Mouse (Mus musculus): ENCODE measurements around the gene Asz1.

The Asz1 gene

DNA sequence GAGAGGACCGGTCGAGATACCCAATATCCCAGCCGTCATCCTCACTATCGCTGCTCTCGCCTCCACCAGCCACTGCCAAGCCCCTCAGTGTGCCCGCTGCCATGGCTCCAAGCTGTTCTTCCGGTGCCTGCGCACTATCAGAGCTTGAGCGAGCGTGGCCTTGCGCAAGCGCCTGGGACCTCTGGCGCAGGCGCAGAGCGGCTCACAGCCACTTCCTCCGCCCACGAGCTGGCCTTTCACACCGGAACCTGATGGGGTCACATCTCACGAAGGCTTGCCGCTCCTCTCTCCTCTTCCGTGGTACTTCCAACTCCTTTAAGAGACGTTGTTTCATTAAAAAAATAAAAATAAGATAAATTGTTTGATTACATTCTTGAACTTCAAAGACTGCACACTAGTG is at the start of gene Asz1:
Gene Asz1 (minus strand): TSS at position 128 of the 400 bp plus-strand sequence.
- 94% methylated on average over 22 of the region's 22 CpGs for WGBS

DNA sequence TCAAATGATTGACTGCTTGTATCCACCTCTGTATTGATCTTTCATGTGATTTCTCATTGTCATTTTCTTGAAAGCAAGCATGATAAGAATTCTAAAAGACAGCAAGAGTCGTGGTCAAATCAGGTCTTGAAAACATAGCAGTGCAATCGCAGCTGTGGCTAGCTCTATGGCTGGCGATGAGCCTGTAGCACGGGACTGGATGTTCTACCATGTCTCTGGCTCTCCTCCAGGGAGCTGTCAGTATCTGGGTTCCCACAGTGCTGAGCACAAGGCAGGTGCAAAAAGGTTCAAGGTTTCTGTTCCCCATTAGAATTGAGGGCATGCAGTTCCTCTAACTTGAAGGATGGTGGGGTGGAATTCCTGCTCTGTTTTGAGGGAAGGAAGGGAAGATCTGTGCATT is 44.2 kb upstream of the Asz1 start:
- 55% methylated on average over 4 of the region's 4 CpGs for WGBS

DNA sequence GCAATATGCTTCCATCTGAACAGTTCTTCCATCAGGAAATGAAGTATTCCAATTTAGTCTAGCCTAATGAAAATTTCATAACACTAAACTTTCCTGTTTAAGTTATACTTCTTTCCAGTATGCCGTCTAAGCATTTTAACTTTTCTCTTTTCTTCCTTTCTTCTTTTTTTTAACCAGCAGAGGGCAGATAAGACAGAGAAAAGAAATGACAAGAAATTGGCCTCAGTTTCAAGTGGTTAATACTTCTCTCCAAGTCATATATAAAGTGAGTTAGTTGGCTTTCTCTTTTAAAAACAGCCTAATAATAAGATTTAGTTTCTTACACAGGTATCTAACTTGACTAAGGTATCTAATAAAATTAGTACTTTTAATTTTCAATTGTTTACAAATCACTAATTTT is 26.4 kb upstream of the Asz1 start:
- WGBS = 22% methylated on average over 1 of the region's 1 CpGs

- 74% methylated on average over 4 of the region's 4 CpGs for WGBS
Observed at GRCm38 (mm10) chr6:18128059-18128458, 19.2 kb upstream of the Asz1 start.

DNA sequence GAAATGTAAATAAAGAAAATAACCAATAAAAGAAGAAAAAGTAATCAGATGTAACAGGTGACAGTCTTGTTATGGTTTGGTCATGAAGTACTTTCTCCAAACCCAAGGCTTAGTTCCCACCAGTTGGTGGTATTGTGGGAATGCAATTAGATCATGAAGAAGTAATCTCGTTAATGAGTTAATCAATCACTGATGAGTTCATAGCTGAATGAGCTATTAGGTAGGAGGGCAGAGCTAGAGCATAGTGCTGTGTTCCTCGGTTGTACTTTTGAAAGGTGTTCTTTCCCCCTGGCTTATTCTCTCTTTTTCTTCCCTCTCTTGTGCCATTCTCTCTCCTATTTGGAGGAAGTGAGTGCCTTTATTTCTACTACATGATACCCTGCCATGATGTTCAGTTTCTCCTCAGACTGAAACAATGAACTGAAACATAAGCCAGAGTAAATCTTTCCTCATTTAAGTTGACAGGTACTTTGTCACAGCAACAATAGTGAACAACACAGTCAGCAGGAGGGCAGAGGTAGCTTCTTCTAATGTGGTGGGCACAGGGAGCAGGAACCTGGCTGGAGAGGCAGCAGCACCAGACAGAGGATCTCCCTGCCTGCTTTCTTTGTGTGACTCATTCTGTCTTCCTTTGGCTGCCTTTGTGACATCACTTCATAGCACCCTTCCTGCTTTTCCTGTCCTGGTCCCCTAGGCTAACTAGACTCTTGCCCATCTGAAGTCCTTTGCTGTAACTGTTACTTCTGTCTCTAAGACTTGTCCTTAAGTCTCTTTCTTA is 18.5 kb upstream of the Asz1 start:
- WGBS = 60% methylated on average over 2 of the region's 2 CpGs

GRCm38 (mm10) chr6:18096861-18097260 is 12.0 kb downstream of the Asz1 start:
- 90% methylated on average over 1 of the region's 1 CpGs for WGBS

DNA sequence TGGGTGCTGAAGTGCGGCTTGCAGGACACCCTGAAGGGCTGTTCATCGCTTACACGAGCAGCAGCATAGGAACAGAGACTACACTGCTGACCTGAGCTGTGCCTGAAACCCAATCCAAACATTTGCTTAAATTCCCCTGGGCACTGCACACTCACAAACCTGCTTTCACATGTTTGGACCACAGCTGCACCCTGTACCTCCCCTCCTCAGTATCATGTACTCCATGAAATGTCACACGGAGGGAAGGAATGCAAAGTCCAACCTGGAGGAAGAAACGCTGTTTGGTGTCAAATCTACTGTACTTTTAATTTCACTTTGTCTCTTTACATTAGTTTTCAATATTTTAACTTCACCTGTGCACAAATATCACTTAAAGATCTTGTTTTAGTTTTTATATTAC is 19.8 kb downstream of the Asz1 start:
- WGBS = 94% methylated on average over 5 of the region's 5 CpGs

- WGBS = 59% methylated on average over 5 of the region's 5 CpGs
Observed at GRCm38 (mm10) chr6:18087160-18087804, 21.6 kb downstream of the Asz1 start.

DNA sequence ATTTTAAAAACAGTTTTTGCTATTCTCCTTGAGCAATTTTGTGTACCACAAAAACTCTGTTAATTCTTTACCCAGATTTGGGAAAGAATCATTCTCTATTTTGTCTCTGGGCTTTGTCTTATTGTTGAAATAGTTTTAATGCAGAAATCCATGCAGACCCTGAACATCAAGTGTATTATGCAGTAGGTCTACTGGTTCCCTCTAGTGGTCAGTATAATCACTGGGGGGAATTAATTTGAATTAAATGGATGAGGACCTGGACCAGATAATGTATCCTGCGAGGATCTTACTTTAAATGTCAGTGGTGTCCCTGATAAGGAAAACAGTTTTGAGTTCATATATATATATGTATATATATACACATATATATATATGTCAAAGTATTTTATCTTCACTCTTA is 30.2 kb downstream of the Asz1 start:
- WGBS = 33% methylated on average over 1 of the region's 1 CpGs

DNA sequence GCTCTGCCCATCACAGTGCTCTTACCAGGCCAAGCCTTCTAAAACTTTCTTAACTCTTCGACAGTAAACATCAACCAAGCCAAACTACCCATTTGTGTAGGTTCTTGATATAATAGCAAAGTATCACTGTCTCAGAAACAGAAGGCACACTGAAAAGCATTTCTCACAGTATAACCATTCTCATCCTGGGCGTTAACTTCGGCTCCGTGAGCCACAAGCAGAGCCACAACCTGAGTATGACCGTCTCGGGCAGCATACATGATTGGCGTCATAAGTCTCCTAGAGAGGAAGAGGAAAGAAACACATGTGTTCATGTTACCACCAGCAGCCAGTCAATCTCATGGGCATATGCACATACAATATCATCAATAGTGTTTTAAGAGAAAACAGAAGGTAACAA is 31.9 kb downstream of the Asz1 start:
- 95% methylated on average over 7 of the region's 7 CpGs for WGBS

GRCm38 (mm10) chr6:18076577-18076976 is 32.3 kb downstream of the Asz1 start:
- WGBS = 73% methylated on average over 5 of the region's 5 CpGs

GRCm38 (mm10) chr6:18057899-18058298 is 51.0 kb downstream of the Asz1 start:
- WGBS = 86% methylated on average over 4 of the region's 4 CpGs

- WGBS = 48% methylated on average over 5 of the region's 5 CpGs
Observed at GRCm38 (mm10) chr6:18051702-18052101, 57.2 kb downstream of the Asz1 start.

- 56% methylated on average over 4 of the region's 4 CpGs for whole genome bisulfite sequencing
Observed at GRCm38 (mm10) chr6:18044299-18044698, 64.6 kb downstream of the Asz1 start.

GRCm38 (mm10) chr6:18043172-18043571 is 65.7 kb downstream of the Asz1 start:
- WGBS = 64% methylated on average over 5 of the region's 5 CpGs

GRCm38 (mm10) chr6:18032271-18032670 is 76.6 kb downstream of the Asz1 start:
- WGBS = 37% methylated on average over 6 of the region's 6 CpGs

- WGBS = under 1% methylated on average over 29 of the region's 29 CpGs
Observed at GRCm38 (mm10) chr6:18031509-18032010, 77.3 kb downstream of the Asz1 start.

GRCm38 (mm10) chr6:18030868-18031508 is 77.9 kb downstream of the Asz1 start:
- WGBS = 10% methylated on average over 12 of the region's 12 CpGs

DNA sequence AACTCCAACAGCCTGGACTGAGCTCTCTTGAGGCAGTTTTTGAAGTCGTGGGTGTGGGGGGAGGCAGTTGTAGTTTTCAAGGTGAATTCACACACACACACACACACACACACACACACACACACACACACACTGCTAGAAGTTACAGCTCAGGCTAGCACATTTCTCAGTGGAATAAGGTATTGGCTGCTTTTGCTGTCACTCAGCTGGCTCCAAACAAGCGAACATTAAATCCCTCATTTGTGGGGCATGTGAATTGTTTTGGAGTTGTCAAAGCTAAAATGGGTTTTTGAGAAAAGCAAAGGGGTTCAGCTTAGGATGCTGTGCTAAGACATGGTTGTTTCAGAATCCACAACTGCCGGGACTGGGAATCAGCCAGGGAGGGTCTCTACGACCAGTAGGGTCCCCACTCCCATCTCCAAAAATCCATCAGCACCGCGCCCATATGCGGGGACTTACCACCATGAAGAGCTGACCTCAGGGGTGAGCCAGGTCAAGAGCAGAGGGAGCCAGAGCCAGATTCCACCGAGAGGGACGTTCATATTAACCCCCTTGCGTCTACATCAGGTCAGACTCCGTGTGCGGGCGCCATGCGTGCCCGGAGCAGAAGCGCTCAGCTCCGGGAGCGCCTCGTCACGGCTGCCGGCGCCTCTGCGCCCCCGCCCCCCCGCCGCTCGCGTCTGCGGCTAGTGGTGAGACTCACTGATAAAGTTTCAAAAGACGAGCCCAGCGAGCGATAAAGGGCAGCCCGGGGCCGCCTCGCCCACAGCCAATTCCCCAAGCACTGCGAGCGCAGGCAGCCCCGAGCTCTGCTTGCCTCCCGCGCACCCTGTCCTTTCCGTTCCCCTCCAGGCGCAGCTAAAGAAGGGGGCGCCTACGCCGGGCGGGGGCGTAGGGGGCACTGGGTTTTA is 78.9 kb downstream of the Asz1 start, which contains the start of gene Wnt2:
Gene Wnt2 (minus strand): TSS at position 840 of the 911 bp plus-strand sequence.
- under 1% methylated on average over 47 of the region's 47 CpGs for WGBS

GRCm38 (mm10) chr6:18024133-18024794 is 84.6 kb downstream of the Asz1 start:
- 89% methylated on average over 8 of the region's 8 CpGs for WGBS

- 77% methylated on average over 7 of the region's 7 CpGs for WGBS
Observed at GRCm38 (mm10) chr6:18013346-18013745, 95.5 kb downstream of the Asz1 start.
